Mouse (Mus musculus) brain, embryonic 14.5 days (tissue): Measurements from ENCODE around the gene Zbtb39.

Experiments used
- CTCF ChIP-seq: fragments of 200-500 bp; IDR thresholded peaks from 2 replicates; pipeline ENCODE4 v1.5.1; 2012; ENCODE audit warnings: inconsistent platforms, mild to moderate bottlenecking, moderate library complexity, borderline replicate concordance; ENCODE audit not compliant: insufficient read depth, insufficient read length; ENCODE audit errors: extremely low read depth
- POLR2A ChIP-seq: fragments of 200-500 bp; IDR thresholded peaks from 2 replicates; pipeline ENCODE4 v1.6.1; 2012; ENCODE audit warnings: mild to moderate bottlenecking, inconsistent platforms, borderline replicate concordance; ENCODE audit not compliant: poor library complexity, insufficient read depth, insufficient read length, severe bottlenecking; ENCODE audit errors: extremely low read depth

DNA sequence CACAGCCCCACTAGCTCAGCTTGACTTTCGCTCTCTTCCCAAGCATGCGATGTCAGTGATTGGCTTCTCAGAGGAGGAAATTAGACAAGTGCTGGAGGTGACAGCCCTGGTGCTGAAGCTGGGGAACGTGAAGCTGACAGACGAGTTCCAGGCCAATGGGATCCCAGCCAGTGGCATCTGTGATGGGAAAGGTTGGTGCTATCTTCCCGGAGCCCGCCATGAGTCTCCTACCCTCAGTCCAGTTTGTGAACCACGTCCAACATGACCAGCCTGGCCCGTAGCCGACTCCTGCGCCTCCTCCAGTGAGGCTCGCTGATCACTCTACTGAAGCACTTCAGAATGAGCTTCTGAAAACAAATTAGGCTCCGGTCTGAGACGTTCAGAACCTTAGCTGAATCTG is 29.0 kb upstream of the Zbtb39 start:
- TF ChIP-seq CTCF, result no peak
- no peak for TF ChIP-seq POLR2A
